Comparison of ENCODE assay signal across 8 mouse cellular contexts in the genomic region with DNA sequence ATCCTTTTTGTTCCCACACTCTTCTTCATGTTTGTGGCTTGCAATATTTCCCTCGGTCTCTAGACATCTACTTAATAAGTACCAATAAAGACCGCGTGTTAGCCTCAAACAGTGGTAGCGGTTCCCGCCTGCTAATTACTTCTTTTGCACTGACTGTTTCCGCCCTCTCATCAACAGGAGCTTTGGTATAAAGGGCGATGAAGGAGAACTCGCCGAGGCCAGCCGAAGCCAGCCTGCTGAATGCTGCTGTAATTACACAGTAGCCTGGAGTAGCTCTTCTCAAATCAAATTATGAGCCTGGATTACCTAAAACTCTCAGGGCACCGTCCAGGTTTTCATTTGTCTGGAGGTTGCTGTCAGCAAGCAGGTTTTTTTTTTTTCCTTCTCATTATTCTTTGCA.
A peak's percentile ranks its signal among the peaks of the same experiment; 100 is the strongest.
DNase-seq lines count a peak whose midpoint lies in the region; ATAC-seq lines count a peak whose summit lies in the region.

No protein-coding gene starts in this region.

- no peak overlapping the region for H3K27ac ChIP-seq in hindbrain, embryonic 13.5 days
- H3K27ac ChIP-seq in hindbrain, embryonic 10.5 days: no peak overlapping the region; the same call in none of the 2 replicates
- peak overlapping the region; percentile 80 for H3K27ac ChIP-seq in forebrain, embryonic 12.5 days
- peak overlapping the region; percentile 61 for H3K27ac ChIP-seq in midbrain, embryonic 12.5 days (replicated peaks)

- no peak overlapping the region for H3K4me3 ChIP-seq in hindbrain, embryonic 13.5 days
- H3K4me3 ChIP-seq in hindbrain, embryonic 10.5 days: no peak overlapping the region
- H3K4me3 ChIP-seq in forebrain, embryonic 12.5 days (replicated peaks): no peak overlapping the region
- no peak overlapping the region for H3K4me3 ChIP-seq in midbrain, embryonic 12.5 days

- no peaks in the 10 kb centered on the region for H3K36me3 ChIP-seq in hindbrain, embryonic 13.5 days
- H3K36me3 ChIP-seq in hindbrain, embryonic 10.5 days: no peaks in the 10 kb centered on the region
- no peaks in the 10 kb centered on the region for H3K36me3 ChIP-seq in forebrain, embryonic 12.5 days (replicated peaks)
- H3K36me3 ChIP-seq in midbrain, embryonic 12.5 days: no peaks in the 10 kb centered on the region

- no peaks in the 10 kb centered on the region for H3K9me3 ChIP-seq in hindbrain, embryonic 13.5 days
- H3K9me3 ChIP-seq in hindbrain, embryonic 10.5 days: no peaks in the 10 kb centered on the region
- no peaks in the 10 kb centered on the region for H3K9me3 ChIP-seq in forebrain, embryonic 12.5 days
- H3K9me3 ChIP-seq in midbrain, embryonic 12.5 days: no peaks in the 10 kb centered on the region

- H3K4me2 ChIP-seq in hindbrain, embryonic 13.5 days: no peak overlapping the region
- H3K4me2 ChIP-seq in forebrain, embryonic 12.5 days: peak overlapping the region; percentile 10
- H3K4me2 ChIP-seq in midbrain, embryonic 12.5 days (replicated peaks): no peak overlapping the region

- peaks cover 23% of the 10 kb centered on the region for H3K4me1 ChIP-seq in hindbrain, embryonic 13.5 days (replicated peaks)
- H3K4me1 ChIP-seq in hindbrain, embryonic 10.5 days (replicated peaks): peaks cover 28% of the 10 kb centered on the region
- peaks cover 41% of the 10 kb centered on the region for H3K4me1 ChIP-seq in forebrain, embryonic 12.5 days
- peaks cover 48% of the 10 kb centered on the region for H3K4me1 ChIP-seq in midbrain, embryonic 12.5 days

- peak; percentile 58; the same call in 1 of the 2 replicates for ATAC-seq in hindbrain, embryonic 13.5 days (ENCODE audit: low FRiP score)
- ATAC-seq in forebrain, embryonic 12.5 days (ENCODE audit: low FRiP score): peak; percentile 82
- peak; percentile 67 for ATAC-seq in midbrain, embryonic 12.5 days (ENCODE audit: low FRiP score, low read depth)
- ATAC-seq in inflammation-experienced regulatory T-cells, adult 6 months: no peak

- no peak overlapping the region for H3K9ac ChIP-seq in hindbrain, embryonic 13.5 days
- H3K9ac ChIP-seq in forebrain, embryonic 12.5 days: no peak overlapping the region
- no peak overlapping the region for H3K9ac ChIP-seq in midbrain, embryonic 12.5 days (replicated peaks)

- no peaks in the 10 kb centered on the region for H3K27me3 ChIP-seq in hindbrain, embryonic 13.5 days
- H3K27me3 ChIP-seq in hindbrain, embryonic 10.5 days (ENCODE audit: insufficient read depth, poor library complexity, severe bottlenecking): no peaks in the 10 kb centered on the region
- no peaks in the 10 kb centered on the region for H3K27me3 ChIP-seq in forebrain, embryonic 12.5 days
- H3K27me3 ChIP-seq in midbrain, embryonic 12.5 days: 0 out of 2 replicates have a peak, but pooled peaks cover 5% of the 10 kb centered on the region

- whole genome bisulfite sequencing in hindbrain, embryonic 13.5 days: 38% methylated on average over 11 of the region's 11 CpGs
- 57% methylated on average over 11 of the region's 11 CpGs for WGBS in hindbrain, embryonic 10.5 days
- 10% methylated on average over 11 of the region's 11 CpGs for WGBS in forebrain, embryonic 12.5 days
- WGBS in midbrain, embryonic 12.5 days: 29% methylated on average over 11 of the region's 11 CpGs

- no peak for DNase-seq in hindbrain, embryonic 10.5 days (ENCODE audit: low spot score)
- DNase-seq in Muller cell, postnatal 12 days (ENCODE audit: inconsistent ontology term): peak; percentile 47
- no peak for DNase-seq in cerebellum, adult 18-20 months
- no peak for DNase-seq in cerebellum, postnatal 25 days

Comparison
In these comparisons a context has a peak if more than half of its experiments do, and no peak if none do; other contexts are left out.
1. H3K27ac ChIP-seq: peak in forebrain, embryonic 12.5 days (single experiment) and midbrain, embryonic 12.5 days (single experiment); none in hindbrain, embryonic 13.5 days (single experiment) and hindbrain, embryonic 10.5 days (single experiment).